Mouse (Mus musculus): ENCODE measurements around the gene Prmt3. TPM values are rescaled to one million over a fixed set of nuclear protein-coding genes. Genes with fewer than 3 reads are reported as not detected.

The Prmt3 gene
- 10 to 100 TPM; 15.6 to 75.3 (median 39.8) TPM for total RNA-seq (2018; cell fraction: chromatin; rRNA removed)
- 10 to 100 TPM in 21 of 26 experiments, 1 to 10 TPM in 5; 7.8 to 15.8 (median 12.0) TPM for total RNA-seq (2018; cell fraction: cytosol; rRNA removed)
- 10 to 100 TPM; 10.3 to 66.3 (median 21.1) TPM for total RNA-seq (2018; cell fraction: nucleus; rRNA removed)
- 9.4 to 32.8 TPM (median 9.9 TPM) in 3 replicates for polyA plus RNA-seq (2018)

GRCm38 (mm10) chr7:49778114-49778901, at the start of gene Prmt3:
TSS of gene Prmt3 (plus strand) at chr7:49778346.
- no peak within 1 kb of the TSS for H3K27ac ChIP-seq
- under 1% methylated on average over 90 of the region's 92 CpGs for WGBS (ENCODE audit: missing documents)
- no peaks in the 10 kb centered on the region for H3K79me2 ChIP-seq (ENCODE audit: inconsistent target)
- peak within 1 kb of the TSS; percentile 13; the same call in 1 of the 2 replicates for H3K4me3 ChIP-seq (ENCODE audit: inconsistent target)
- peaks cover 22% of the 10 kb centered on the region for H3K36me3 ChIP-seq (ENCODE audit: inconsistent target)

DNA sequence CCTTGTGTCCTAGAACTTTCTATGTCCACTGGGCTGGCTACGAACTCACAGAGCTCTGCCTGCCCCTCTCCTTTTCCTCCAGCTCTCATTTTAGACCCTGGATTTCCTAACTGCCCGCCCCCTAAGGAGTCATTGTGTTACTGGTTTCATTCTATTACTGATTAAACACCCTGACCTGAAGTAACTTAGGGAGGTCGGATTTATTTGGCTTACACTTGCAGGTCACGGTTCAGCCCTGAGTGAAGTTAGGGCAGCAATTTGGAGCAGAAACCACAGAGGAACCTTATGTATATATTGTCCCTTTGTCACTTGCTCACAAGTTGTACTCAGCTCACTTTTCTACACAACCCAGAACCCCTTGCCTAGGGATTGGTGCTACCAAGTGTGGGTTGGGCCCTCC, 43.8 kb upstream of the Prmt3 start:
- H3K4me3 ChIP-seq (ENCODE audit: inconsistent target): no peak overlapping the region
- H3K36me3 ChIP-seq (ENCODE audit: inconsistent target): no peaks in the 10 kb centered on the region
- no peak overlapping the region for H3K27ac ChIP-seq
- WGBS (ENCODE audit: missing documents): 87% methylated on average over 4 of the region's 4 CpGs
- H3K79me2 ChIP-seq (ENCODE audit: inconsistent target): no peaks in the 10 kb centered on the region

- 91% methylated on average over 8 of the region's 8 CpGs for WGBS (ENCODE audit: missing documents)
These were observed 38.7 kb upstream of the Prmt3 start for GRCm38 (mm10) chr7:49739448-49739847.

DNA sequence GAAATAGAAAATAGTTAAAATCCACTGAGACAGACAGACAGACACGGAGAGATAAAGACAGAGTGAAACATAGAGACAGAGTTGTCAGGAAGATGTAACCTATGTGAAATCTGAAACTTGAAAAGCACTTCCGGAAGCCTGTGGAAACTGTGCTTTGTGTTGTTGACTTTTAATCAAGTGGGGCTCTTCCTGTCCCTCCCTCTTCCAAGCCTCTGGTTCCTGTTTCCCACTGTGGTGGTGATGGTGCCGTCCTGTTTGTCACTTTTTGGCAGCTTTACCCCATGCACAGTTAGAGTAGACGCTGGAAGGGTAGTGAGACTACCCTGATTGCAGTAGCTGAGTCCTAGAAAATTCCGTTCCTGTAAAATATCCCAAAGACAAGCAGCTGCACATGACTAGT, 36.7 kb upstream of the Prmt3 start:
- H3K27ac ChIP-seq: no peak overlapping the region

More at GRCm38 (mm10) chr7:49739448-49739847, 38.7 kb upstream of the Prmt3 start:
- H3K36me3 ChIP-seq (ENCODE audit: inconsistent target): no peaks in the 10 kb centered on the region
- no peak overlapping the region for H3K27ac ChIP-seq
- no peaks in the 10 kb centered on the region for H3K79me2 ChIP-seq (ENCODE audit: inconsistent target)
- H3K4me3 ChIP-seq (ENCODE audit: inconsistent target): no peak overlapping the region

DNA sequence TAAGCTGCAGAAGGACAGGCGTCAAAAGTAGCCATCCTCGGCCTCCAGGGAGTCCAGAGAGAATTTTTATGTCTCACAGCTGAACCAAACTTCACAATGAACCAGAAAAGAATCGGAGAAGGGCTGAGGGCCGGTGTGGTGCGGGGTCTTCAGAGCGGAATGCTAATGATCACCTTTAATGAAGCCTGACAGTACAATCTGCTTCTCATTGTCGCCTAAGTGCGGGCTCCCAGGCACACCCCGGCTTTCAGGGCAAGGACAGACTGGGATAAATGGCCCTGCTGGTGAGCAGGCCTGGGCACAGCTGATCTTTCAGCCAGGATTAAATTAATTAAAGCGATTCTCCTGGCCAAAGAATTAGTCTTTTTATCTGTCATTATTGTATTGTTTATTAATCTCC, 36.2 kb upstream of the Prmt3 start:
- H3K4me3 ChIP-seq (ENCODE audit: inconsistent target): no peak overlapping the region
- no peaks in the 10 kb centered on the region for H3K79me2 ChIP-seq (ENCODE audit: inconsistent target)
- no peaks in the 10 kb centered on the region for H3K36me3 ChIP-seq (ENCODE audit: inconsistent target)
- no peak overlapping the region for H3K27ac ChIP-seq
- 40% methylated on average over 10 of the region's 10 CpGs for WGBS (ENCODE audit: missing documents)

More for the DNA sequence above, 36.7 kb upstream of the Prmt3 start:
- Histone ChIP-seq H3K4me3 (ENCODE audit: inconsistent target) (no peak overlapping the region), H3K36me3 (ENCODE audit: inconsistent target) (no peaks in the 10 kb centered on the region), H3K79me2 (ENCODE audit: inconsistent target) (no peaks in the 10 kb centered on the region)
- whole genome bisulfite sequencing (ENCODE audit: missing documents): 5% methylated on average over 5 of the region's 5 CpGs

DNA sequence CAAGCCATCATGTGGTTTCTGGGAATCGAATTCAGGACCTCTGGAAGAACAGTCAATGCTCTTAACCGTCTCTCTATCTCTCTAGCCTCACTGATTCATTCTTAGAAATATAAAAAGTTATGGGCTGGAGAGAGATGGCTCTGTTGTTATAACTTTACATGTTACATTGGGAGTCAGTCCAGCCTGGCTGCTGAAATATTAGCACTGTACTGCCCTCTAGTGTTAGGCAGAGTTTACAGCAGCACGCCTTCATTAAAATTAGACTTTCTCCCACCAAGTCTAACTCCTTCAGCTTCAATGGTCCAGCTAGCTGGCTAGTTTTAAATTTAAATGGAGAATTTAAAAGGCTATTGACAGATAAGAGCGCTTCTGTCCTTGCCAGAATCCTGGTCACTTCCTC, 27.0 kb upstream of the Prmt3 start:
- no peaks in the 10 kb centered on the region for H3K79me2 ChIP-seq (ENCODE audit: inconsistent target)
- H3K4me3 ChIP-seq (ENCODE audit: inconsistent target): no peak overlapping the region
- no peaks in the 10 kb centered on the region for H3K36me3 ChIP-seq (ENCODE audit: inconsistent target)
- no peak overlapping the region for H3K27ac ChIP-seq
- WGBS (ENCODE audit: missing documents): 12% methylated on average over 4 of the region's 4 CpGs

DNA sequence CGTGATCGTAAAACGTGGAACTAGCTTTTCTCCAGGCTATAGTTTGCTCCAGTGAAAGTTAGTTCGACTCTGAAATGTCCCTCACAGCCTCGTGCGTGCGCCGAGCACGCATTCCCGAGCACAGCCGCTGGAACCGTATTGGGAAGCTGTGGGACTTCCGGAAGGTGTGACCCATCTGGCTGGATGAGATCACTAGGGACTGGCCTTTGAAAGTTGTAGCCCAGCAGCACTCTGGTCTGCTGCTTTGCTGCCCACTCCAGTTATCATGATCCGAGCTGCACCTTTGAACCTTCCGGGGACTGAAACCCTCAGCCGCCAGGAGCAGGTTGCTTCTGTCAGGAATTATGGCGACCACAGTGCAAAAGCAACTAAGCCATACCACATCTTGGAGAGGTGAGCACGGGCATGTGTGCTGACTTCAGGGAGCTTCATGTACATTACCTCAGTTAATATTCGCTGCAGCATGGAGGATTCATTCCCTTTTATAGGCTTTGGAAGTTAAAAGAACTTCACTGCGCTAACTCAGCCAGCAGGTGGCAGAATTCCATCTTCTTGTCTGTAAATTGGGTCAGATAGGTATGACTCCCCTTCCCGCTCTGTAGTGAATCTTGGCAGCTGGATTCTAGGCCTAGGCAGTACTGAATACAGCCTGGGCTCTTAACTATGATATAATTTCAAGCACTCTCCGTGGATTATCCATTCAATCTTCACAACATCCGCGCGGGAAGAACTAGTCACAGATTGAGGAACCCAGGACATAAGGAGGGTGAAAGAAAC, 25.2 kb upstream of the Prmt3 start:
- Histone ChIP-seq H3K36me3 (ENCODE audit: inconsistent target) (no peaks in the 10 kb centered on the region), H3K27ac (no peak overlapping the region), H3K79me2 (ENCODE audit: inconsistent target) (no peaks in the 10 kb centered on the region), H3K4me3 (ENCODE audit: inconsistent target) (no peak overlapping the region)
- WGBS (ENCODE audit: missing documents): 29% methylated on average over 25 of the region's 25 CpGs

- H3K4me3 ChIP-seq (ENCODE audit: inconsistent target): no peak overlapping the region
- 1% methylated on average over 9 of the region's 9 CpGs for WGBS (ENCODE audit: missing documents)
- H3K27ac ChIP-seq: no peak overlapping the region
- H3K36me3 ChIP-seq (ENCODE audit: inconsistent target): no peaks in the 10 kb centered on the region
- peaks cover 7% of the 10 kb centered on the region for H3K79me2 ChIP-seq (ENCODE audit: inconsistent target)
These were observed 23.4 kb upstream of the Prmt3 start for GRCm38 (mm10) chr7:49754767-49755166.

- H3K27ac ChIP-seq: peak within 1 kb of the TSS; percentile 52
- H3K79me2 ChIP-seq (ENCODE audit: inconsistent target): peaks cover 20% of the 10 kb centered on the region
- H3K36me3 ChIP-seq (ENCODE audit: inconsistent target): no peaks in the 10 kb centered on the region
- H3K4me3 ChIP-seq (ENCODE audit: inconsistent target): peak within 1 kb of the TSS; percentile 66
- WGBS (ENCODE audit: missing documents): 2% methylated on average over 36 of the region's 42 CpGs
These were observed 19.1 kb upstream of the Prmt3 start, which contains the start of gene Htatip2 for GRCm38 (mm10) chr7:49758934-49759571. TSS of gene Htatip2 (plus strand) at chr7:49759115.

- 57% methylated on average over 13 of the region's 13 CpGs for WGBS (ENCODE audit: missing documents)
- Histone ChIP-seq H3K4me3 (ENCODE audit: inconsistent target) (no peak overlapping the region), H3K27ac (peak overlapping the region; percentile 55)
These were observed 15.5 kb upstream of the Prmt3 start for GRCm38 (mm10) chr7:49762605-49763004.

GRCm38 (mm10) chr7:49764011-49764716, 14.0 kb upstream of the Prmt3 start:
- Histone ChIP-seq H3K4me3 (ENCODE audit: inconsistent target) (no peak overlapping the region), H3K27ac (peak overlapping the region; percentile 55), H3K36me3 (ENCODE audit: inconsistent target) (peaks cover 43% of the 10 kb centered on the region; the same call in 1 of the 2 replicates), H3K79me2 (ENCODE audit: inconsistent target) (peaks cover 19% of the 10 kb centered on the region)
- WGBS (ENCODE audit: missing documents): 43% methylated on average over 10 of the region's 10 CpGs

More at GRCm38 (mm10) chr7:49762605-49763004, 15.5 kb upstream of the Prmt3 start:
- peaks cover 20% of the 10 kb centered on the region for H3K79me2 ChIP-seq (ENCODE audit: inconsistent target)
- H3K36me3 ChIP-seq (ENCODE audit: inconsistent target): peaks cover 29% of the 10 kb centered on the region; the same call in 1 of the 2 replicates

DNA sequence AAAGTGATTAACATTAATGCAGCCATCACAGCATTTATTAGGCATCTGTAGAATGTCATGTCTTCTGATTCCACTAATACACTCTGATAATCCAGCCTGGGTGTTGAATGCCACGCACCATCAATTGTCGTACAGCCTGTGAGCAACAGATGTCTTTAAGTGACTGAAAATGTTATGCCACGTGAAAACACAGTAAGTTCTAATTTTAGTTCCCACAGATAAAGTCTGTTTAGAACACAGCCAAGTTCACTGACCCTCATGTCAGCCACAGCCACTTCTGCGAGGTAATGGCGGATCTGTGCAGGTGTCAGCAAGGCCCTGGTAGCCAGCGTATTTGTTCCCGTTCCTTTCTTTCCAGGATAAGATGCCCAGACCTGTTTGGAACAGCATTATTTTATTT, 12.0 kb upstream of the Prmt3 start:
- no peaks in the 10 kb centered on the region; the same call in 1 of the 2 replicates for H3K79me2 ChIP-seq (ENCODE audit: inconsistent target)
- no peak overlapping the region for H3K4me3 ChIP-seq (ENCODE audit: inconsistent target)
- H3K36me3 ChIP-seq (ENCODE audit: inconsistent target): peaks cover 62% of the 10 kb centered on the region; the same call in 1 of the 2 replicates
- WGBS (ENCODE audit: missing documents): 95% methylated on average over 7 of the region's 7 CpGs
- H3K27ac ChIP-seq: no peak overlapping the region

GRCm38 (mm10) chr7:49768509-49768908, 9.6 kb upstream of the Prmt3 start:
- Histone ChIP-seq H3K79me2 (ENCODE audit: inconsistent target) (no peaks in the 10 kb centered on the region; the same call in 1 of the 2 replicates), H3K27ac (no peak overlapping the region), H3K4me3 (ENCODE audit: inconsistent target) (no peak overlapping the region), H3K36me3 (ENCODE audit: inconsistent target) (peaks cover 85% of the 10 kb centered on the region)
- WGBS (ENCODE audit: missing documents): 93% methylated on average over 9 of the region's 9 CpGs

GRCm38 (mm10) chr7:49774396-49774795, 3.8 kb upstream of the Prmt3 start:
- peaks cover 56% of the 10 kb centered on the region for H3K36me3 ChIP-seq (ENCODE audit: inconsistent target)
- WGBS (ENCODE audit: missing documents): 93% methylated on average over 2 of the region's 2 CpGs

More at GRCm38 (mm10) chr7:49774396-49774795, 3.8 kb upstream of the Prmt3 start:
- Histone ChIP-seq H3K79me2 (ENCODE audit: inconsistent target) (no peaks in the 10 kb centered on the region), H3K27ac (no peak overlapping the region), H3K4me3 (ENCODE audit: inconsistent target) (no peak overlapping the region)

Data from macrophage (primary cell).